Mouse (Mus musculus): ENCODE measurements at regions not wholly inside any gene's neighbourhood (a gene's known extent, or its start where the extent isn't known, plus 50 kb on each side); places are given as distances from the start of the nearest gene placed in this dataset.

- TF ChIP-seq EP300 (IDR thresholded peaks at IDR 0.05) (no peak), CTCF (IDR thresholded peaks at IDR 0.05) (no peak)
Observed at GRCm38 (mm10) chr13:102458711-102459110, 234.6 kb upstream of the Cd180 start.
